ENCODE assay signal across 16 mouse cellular contexts in the genomic region with DNA sequence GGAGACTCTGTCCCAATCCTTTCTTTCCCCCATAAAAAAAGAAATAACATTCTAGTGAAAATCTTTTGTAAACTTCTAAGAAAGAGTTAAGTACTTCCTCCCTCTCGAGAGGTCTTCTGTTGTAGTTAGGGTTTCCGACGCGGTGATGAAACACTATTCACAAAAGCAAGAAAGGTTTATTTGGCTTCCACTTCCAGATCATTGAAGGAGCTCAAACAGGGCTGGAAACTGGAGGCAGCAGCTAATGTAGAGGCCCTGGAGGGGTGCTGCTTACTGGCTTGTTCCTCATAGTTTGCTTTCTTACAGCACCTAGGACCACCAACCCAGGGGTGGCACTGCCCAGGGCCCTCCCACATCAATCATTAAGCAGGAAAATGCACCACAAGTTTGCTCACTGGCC.
"Had no signal": no experiment of that assay in that cellular context is flagged by ENCODE, and none has a peak within 500 bp of the region (broad histone marks: within the 10 kb centered on the region; RNA-seq: fewer than 3 reads in every experiment).

No protein-coding gene starts in this region.

- H3K27me3 ChIP-seq: limb, embryonic 12.5 days; midbrain, embryonic 13.5 days had no signal

- H3K9me3 ChIP-seq: limb, embryonic 12.5 days; midbrain, embryonic 13.5 days had no signal

- H3K9ac ChIP-seq: limb, embryonic 12.5 days; liver, embryonic 14.5 days; midbrain, embryonic 13.5 days had no signal

- DNase-seq: kidney, adult 8-10 months; kidney, postnatal 36 days; layer of hippocampus, adult 9-11 months; right cerebral cortex, adult 18-20 months; right cerebral cortex, postnatal 25 days; thymus, adult 18-20 months; thymus, postnatal 25 days had no signal

- H3K4me2 ChIP-seq: limb, embryonic 12.5 days; midbrain, embryonic 13.5 days had no signal

- ATAC-seq: hindbrain, embryonic 16.5 days; inflammation-experienced regulatory T-cells, adult 6 months; intestine, postnatal 0 days; midbrain, embryonic 13.5 days had no signal

- H3K27ac ChIP-seq: kidney, postnatal 0 days; limb, embryonic 12.5 days; liver, embryonic 14.5 days; macrophage; midbrain, embryonic 13.5 days; stomach, postnatal 0 days had no signal

- H3K4me3 ChIP-seq: limb, embryonic 12.5 days; midbrain, embryonic 13.5 days had no signal
